Mouse (Mus musculus) myocyte (in vitro differentiated cells): Measurements from ENCODE around the gene Dntt.

Source experiments
- E2F4 ChIP-seq: IDR thresholded peaks from one replicate; pipeline ENCODE4 v1.6.1; 2011; ENCODE audit warnings: mild to moderate bottlenecking, control low read depth, moderate library complexity; ENCODE audit not compliant: insufficient read depth
- MAX ChIP-seq: IDR thresholded peaks from one replicate; pipeline ENCODE4 v1.6.1; 2011; ENCODE audit warnings: low read depth, mild to moderate bottlenecking, control low read depth
- POLR2A ChIP-seq: IDR thresholded peaks from one replicate; pipeline ENCODE4 v1.6.1; 2011; ENCODE audit warnings: low read depth, mild to moderate bottlenecking, control low read depth, moderate library complexity; ENCODE audit not compliant: insufficient read length
- TCF12 ChIP-seq: IDR thresholded peaks from one replicate; pipeline ENCODE4 v1.6.1; 2011; ENCODE audit warnings: mild to moderate bottlenecking, control low read depth; ENCODE audit not compliant: poor library complexity, insufficient read depth, severe bottlenecking
- TCF3 ChIP-seq: IDR thresholded peaks from one replicate; pipeline ENCODE4 v1.6.1; 2011; ENCODE audit warnings: low read depth, control low read depth; ENCODE audit not compliant: insufficient read length
- USF1 ChIP-seq: IDR thresholded peaks from one replicate; pipeline ENCODE4 v1.6.1; 2011; ENCODE audit warnings: low read depth, mild to moderate bottlenecking, control low read depth, moderate library complexity

DNA sequence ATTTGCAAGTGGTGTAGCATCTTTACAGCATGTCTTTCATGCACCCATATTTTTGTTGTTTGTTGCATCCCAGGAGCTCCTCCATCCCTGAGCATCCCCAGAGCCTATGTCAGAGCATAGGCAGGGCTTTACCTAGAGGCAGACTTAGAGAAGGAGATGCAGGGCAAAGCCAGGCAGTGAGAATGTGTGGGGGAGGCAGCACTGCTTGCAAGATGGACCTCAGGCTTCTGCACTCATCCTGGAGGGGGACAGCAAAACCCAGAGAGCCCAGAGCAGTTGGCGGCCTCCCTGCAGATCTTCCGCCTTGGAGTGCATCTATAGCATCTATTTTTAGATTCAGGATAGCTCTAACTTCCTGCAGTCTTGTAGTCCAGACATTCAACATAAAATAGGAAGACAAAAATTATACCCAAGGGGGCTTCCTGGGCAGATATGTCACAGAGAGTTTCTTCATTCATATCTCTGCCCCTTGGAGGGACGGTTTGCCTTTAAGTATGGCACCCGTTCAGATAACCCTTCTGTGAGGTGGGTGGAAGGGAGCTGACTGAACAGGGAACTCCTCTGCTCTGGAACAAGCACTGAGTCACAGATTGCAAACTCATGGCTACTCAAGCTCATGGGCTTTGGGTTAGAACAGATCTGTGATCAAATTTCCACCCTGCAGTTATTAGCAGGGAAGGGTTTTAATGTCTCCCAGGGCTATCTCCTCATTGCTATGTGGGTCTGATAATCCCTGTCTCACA lies 6.9 kb downstream of the Dntt start:
- TF ChIP-seq POLR2A (no peak), USF1 (no peak), MAX (no peak), TCF3 (no peak), E2F4 (no peak), TCF12 (no peak)
